ENCODE assay signal across 8 mouse cellular contexts in the genomic region with DNA sequence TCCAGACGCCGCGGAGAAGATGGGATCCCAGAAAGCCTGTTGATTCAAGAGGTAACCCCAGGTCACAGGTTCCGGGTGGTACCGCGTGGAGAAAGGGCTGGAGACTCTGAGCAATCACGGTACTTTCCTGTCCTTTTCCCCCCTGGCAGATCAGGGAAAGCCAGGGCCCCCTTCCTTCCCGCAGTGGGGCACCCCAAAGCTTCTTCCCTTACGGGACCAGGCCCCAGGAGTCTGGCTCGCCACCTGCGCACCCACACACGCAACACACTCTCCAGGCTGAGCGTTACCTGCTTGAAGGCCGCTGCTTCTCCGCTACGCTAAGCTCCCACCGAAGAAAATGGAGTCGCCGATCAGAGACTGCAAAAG. TPM values are rescaled to one million over a fixed set of nuclear protein-coding genes. Genes with fewer than 3 reads are reported as not detected.
DNase-seq lines count a peak whose midpoint lies in the region; ATAC-seq and TF ChIP-seq lines count a peak whose summit lies in the region.

No protein-coding gene starts in this region.

- 0 out of 2 replicates have a peak, but pooled peaks have one; percentile 20 for TF ChIP-seq CTCF in heart, adult 2 months (IDR thresholded peaks at IDR 0.05)
- TF ChIP-seq CTCF in CH12.LX (conservative IDR thresholded peaks at IDR 0.05 in 1 of 2, IDR thresholded peaks at IDR 0.05 in 1 of 2; ENCODE audit: low read depth in 2 of 2, low read length in 2 of 2) = no peak
- TF ChIP-seq CTCF in liver, embryonic 14.5 days (IDR thresholded peaks at IDR 0.05; ENCODE audit: low read depth) = peak; percentile 19; the same call in 1 of the 2 replicates

- in situ Hi-C loops in CH12.LX (cut with MboI; ENCODE audit: low pct_ligation_motif_present, low pct_unique_long_range_greater_than_20kb, low sequenced_read_pairs) = no loop called here

- no peaks in the 10 kb centered on the region for H3K9me3 ChIP-seq in CH12.LX (replicated peaks; ENCODE audit: low read length)
- H3K9me3 ChIP-seq in forebrain, embryonic 11.5 days (ENCODE audit: control insufficient read depth, low read length) = no peaks in the 10 kb centered on the region
- no peaks in the 10 kb centered on the region for H3K9me3 ChIP-seq in liver, embryonic 14.5 days (ENCODE audit: control insufficient read depth, low read length)

- TF ChIP-seq EP300 in heart, adult 2 months (IDR thresholded peaks at IDR 0.05; ENCODE audit: insufficient read depth, low read depth, low read length) = no peak
- TF ChIP-seq EP300 in CH12.LX (IDR thresholded peaks at IDR 0.05; ENCODE audit: low read length) = no peak
- TF ChIP-seq EP300 in liver, embryonic 14.5 days (IDR thresholded peaks at IDR 0.05; ENCODE audit: low read depth) = no peak

- peak overlapping the region; percentile 97; the same call in 1 of the 2 replicates for H3K4me2 ChIP-seq in CH12.LX (ENCODE audit: insufficient read depth, low read depth, poor library complexity, severe bottlenecking)
- peak overlapping the region; percentile 84 for H3K4me2 ChIP-seq in forebrain, embryonic 11.5 days (ENCODE audit: low read depth, low read length, severe bottlenecking)
- H3K4me2 ChIP-seq in liver, embryonic 14.5 days (ENCODE audit: low read depth) = peak overlapping the region; percentile 86

- peak overlapping the region; percentile 83 for H3K9ac ChIP-seq in heart, adult 2 months (ENCODE audit: low read depth, low read length)
- peak overlapping the region; percentile 97 for H3K9ac ChIP-seq in CH12.LX (ENCODE audit: insufficient read depth, low read depth)
- peak overlapping the region; percentile 87 for H3K9ac ChIP-seq in forebrain, embryonic 11.5 days (ENCODE audit: low read length)
- H3K9ac ChIP-seq in liver, embryonic 14.5 days (replicated peaks) = peak overlapping the region; percentile 84

- dilution Hi-C loops in CH12.LX (cut with MboI; ENCODE audit: extremely low pct_ligation_motif_present, extremely low pct_unique_long_range_greater_than_20kb, low sequenced_read_pairs) = no loop called here

- peaks cover 5% of the 10 kb centered on the region for H3K4me1 ChIP-seq in heart, adult 2 months (ENCODE audit: control insufficient read depth, insufficient read depth, low read length)
- H3K4me1 ChIP-seq in CH12.LX (ENCODE audit: control insufficient read depth in 1 of 2, insufficient read depth in 2 of 2) = peaks cover 4 to 51% of the 10 kb centered on the region in 2 experiments
- peaks cover 2% of the 10 kb centered on the region; the same call in 1 of the 2 replicates for H3K4me1 ChIP-seq in forebrain, embryonic 11.5 days (replicated peaks; ENCODE audit: control insufficient read depth, insufficient read depth, low read length)
- peaks cover 15 to 17% of the 10 kb centered on the region in 2 experiments for H3K4me1 ChIP-seq in liver, embryonic 14.5 days (replicated peaks; ENCODE audit: control insufficient read depth in 2 of 2, insufficient read depth in 2 of 2, low read length in 1 of 2)

- H3K36me3 ChIP-seq in heart, adult 2 months (ENCODE audit: control insufficient read depth, insufficient read depth, low read length) = peaks cover 9% of the 10 kb centered on the region; the same call in 1 of the 2 replicates
- H3K36me3 ChIP-seq in CH12.LX (replicated peaks in 1 of 2; ENCODE audit: control insufficient read depth in 1 of 2, insufficient read depth in 1 of 2, low read length in 1 of 2) = peaks cover 14 to 41% of the 10 kb centered on the region in 2 experiments
- H3K36me3 ChIP-seq in forebrain, embryonic 11.5 days (ENCODE audit: control insufficient read depth, insufficient read depth, low read length) = peaks cover 3% of the 10 kb centered on the region
- H3K36me3 ChIP-seq in liver, embryonic 14.5 days (replicated peaks; ENCODE audit: control insufficient read depth, insufficient read depth, low read depth) = peaks cover 6% of the 10 kb centered on the region

- no peak for TF ChIP-seq RAD21 in CH12.LX (IDR thresholded peaks at IDR 0.05; ENCODE audit: low read depth, low read length)

- H3K79me2 ChIP-seq in heart, adult 2 months (replicated peaks; ENCODE audit: control insufficient read depth, insufficient read depth, low read length) = peaks cover 3% of the 10 kb centered on the region
- H3K79me2 ChIP-seq in CH12.LX (replicated peaks; ENCODE audit: control insufficient read depth, extremely low read depth, insufficient read depth, poor library complexity, severe bottlenecking) = peaks cover 92% of the 10 kb centered on the region

- no peaks in the 10 kb centered on the region for H3K27me3 ChIP-seq in heart, adult 2 months (ENCODE audit: control insufficient read depth, insufficient read depth, low read length)
- H3K27me3 ChIP-seq in CH12.LX (replicated peaks) = no peaks in the 10 kb centered on the region
- no peaks in the 10 kb centered on the region for H3K27me3 ChIP-seq in forebrain, embryonic 11.5 days (ENCODE audit: control insufficient read depth, insufficient read depth, low read length)
- no peaks in the 10 kb centered on the region for H3K27me3 ChIP-seq in liver, embryonic 14.5 days (ENCODE audit: control insufficient read depth, insufficient read depth, low read length)

- WGBS in heart, adult 2 months = 1% methylated on average over 19 of the region's 19 CpGs
- under 1% methylated on average over 19 of the region's 19 CpGs for WGBS in forebrain, embryonic 11.5 days
- WGBS in liver, embryonic 14.5 days (ENCODE audit: insufficient replicate concordance) = under 1% methylated on average over 19 of the region's 19 CpGs

- peak overlapping the region; percentile 92 for H3K27ac ChIP-seq in heart, adult 2 months
- H3K27ac ChIP-seq in CH12.LX (ENCODE audit: insufficient read depth, low read depth) = peak overlapping the region; percentile 97
- 0 out of 2 replicates have a peak overlapping the region, but pooled peaks have one; percentile 65 for H3K27ac ChIP-seq in forebrain, embryonic 11.5 days (ENCODE audit: low read depth, low read length)
- peak overlapping the region; percentile 88 for H3K27ac ChIP-seq in liver, embryonic 14.5 days

- peak overlapping the region; percentile 81 for H3K4me3 ChIP-seq in heart, adult 2 months
- peak overlapping the region; percentile 91 to 98 (median 97) for H3K4me3 ChIP-seq in CH12.LX (replicated peaks in 1 of 3; ENCODE audit: low read depth in 2 of 3, low read length in 2 of 3, poor library complexity in 1 of 3)
- peak overlapping the region; percentile 97 for H3K4me3 ChIP-seq in forebrain, embryonic 11.5 days (ENCODE audit: low read depth, low read length)
- H3K4me3 ChIP-seq in liver, embryonic 14.5 days (ENCODE audit: insufficient read depth in 1 of 2, low read depth in 2 of 2, low read length in 2 of 2) = peak overlapping the region; percentile 76 to 95

- ATAC-seq in forebrain, embryonic 11.5 days (replicated peaks; ENCODE audit: low FRiP score) = peak; percentile 55
- ATAC-seq in liver, embryonic 14.5 days (ENCODE audit: insufficient read depth) = peak; percentile 20; the same call in 1 of the 2 replicates

- TF ChIP-seq POLR2A in heart, adult 2 months (IDR thresholded peaks at IDR 0.05; ENCODE audit: insufficient read depth, low read depth, low read length) = no peak
- TF ChIP-seq POLR2A in CH12.LX (IDR thresholded peaks at IDR 0.05; ENCODE audit: low read depth, low read length) = no peak

- no peak for DNase-seq in heart, adult 2 months
- DNase-seq in heart, postnatal 14 days = no peak
- DNase-seq in CH12.LX (ENCODE audit: extremely low read depth) = no peak
- DNase-seq in forebrain, embryonic 11.5 days (ENCODE audit: low spot score) = no peak
- no peak for DNase-seq in liver, embryonic 14.5 days (ENCODE audit: low read depth in 3 of 3, low spot score in 3 of 3)
- DNase-seq in layer of hippocampus, postnatal 25 days (ENCODE audit: extremely low spot score in 1 of 2, low spot score in 1 of 2) = no peak
- DNase-seq in spleen, postnatal 4 days (ENCODE audit: low spot score in 2 of 2) = no peak
- no peak for DNase-seq in thymus, postnatal 25 days

- intact Hi-C loops in heart, adult 2 months (cut with DNase I) = no loop called here
- intact Hi-C loops in heart, postnatal 14 days (cut with DNase I) = no loop called here

RNA-seq across cellular contexts. Expression of a gene that starts 0.3 kb away (rescaled TPM):
- 10 to 100 TPM; 46.5 to 52.5 TPM for total RNA-seq in heart, adult 2 months (2021)
- 71.9 and 91.9 TPM in 2 replicates for polyA plus RNA-seq in heart, adult 2 months (2012; rRNA removed)
- 10 to 100 TPM; 49.8 to 51.3 TPM for total RNA-seq in heart, postnatal 14 days (2021)
- total RNA-seq in CH12.LX (2012; rRNA removed) (95.4 and 119 TPM in 2 replicates), CH12.LX (2014; rRNA removed) (89.1 and 93.0 TPM in 2 replicates)
- 61.4 and 62.8 TPM in 2 replicates for polyA plus RNA-seq in CH12.LX (2012; ENCODE audit: insufficient read length, low read depth)
- polyA plus RNA-seq in forebrain, embryonic 11.5 days (2014; fragmentation: Nextera tagmentation; extraction: Ambion mirVana) = 41.0 and 52.3 TPM in 2 replicates
- polyA plus RNA-seq in liver, embryonic 14.5 days (2012; rRNA removed) = 31.6 and 34.3 TPM in 2 replicates
- 30.7 and 30.8 TPM in 2 replicates for polyA plus RNA-seq in liver, embryonic 14.5 days (2014; fragmentation: Nextera tagmentation; extraction: Ambion mirVana)
- 10 to 100 TPM; 61.1 to 69.4 TPM for total RNA-seq in layer of hippocampus, postnatal 25 days (2021)

RNA-seq across cellular contexts. Expression of a gene that starts 0.5 kb away (rescaled TPM):
- total RNA-seq in heart, adult 2 months (2021) = 10 to 100 TPM; 29.5 to 32.1 TPM
- polyA plus RNA-seq in heart, adult 2 months (2012; rRNA removed) = 12.2 and 13.1 TPM in 2 replicates
- total RNA-seq in heart, postnatal 14 days (2021) = 10 to 100 TPM; 29.6 to 31.7 TPM
- total RNA-seq in CH12.LX (2012; rRNA removed) (65.5 and 71.0 TPM in 2 replicates), CH12.LX (2014; rRNA removed) (29.7 and 30.4 TPM in 2 replicates)
- polyA plus RNA-seq in CH12.LX (2012; ENCODE audit: insufficient read length, low read depth) = 99.9 and 104 TPM in 2 replicates
- polyA plus RNA-seq in forebrain, embryonic 11.5 days (2014; fragmentation: Nextera tagmentation; extraction: Ambion mirVana) = 33.7 and 34.0 TPM in 2 replicates
- 7.4 and 8.4 TPM in 2 replicates for polyA plus RNA-seq in liver, embryonic 14.5 days (2012; rRNA removed)
- polyA plus RNA-seq in liver, embryonic 14.5 days (2014; fragmentation: Nextera tagmentation; extraction: Ambion mirVana) = 7.4 and 7.8 TPM in 2 replicates
- 100 to 1,000 TPM; 110 to 123 TPM for total RNA-seq in layer of hippocampus, postnatal 25 days (2021)

RNA-seq across cellular contexts. Expression of a gene that starts 16.3 kb away (rescaled TPM):
- 100 to 1,000 TPM; 173 to 209 TPM for total RNA-seq in heart, adult 2 months (2021)
- polyA plus RNA-seq in heart, adult 2 months (2012; rRNA removed) = 74.7 and 141 TPM in 2 replicates
- 100 to 1,000 TPM; 184 to 186 TPM for total RNA-seq in heart, postnatal 14 days (2021)
- total RNA-seq in CH12.LX (2012; rRNA removed) (89.3 and 108 TPM in 2 replicates), CH12.LX (2014; rRNA removed) (55.8 and 58.9 TPM in 2 replicates)
- polyA plus RNA-seq in CH12.LX (2012; ENCODE audit: insufficient read length, low read depth) = 96.9 and 97.9 TPM in 2 replicates
- polyA plus RNA-seq in forebrain, embryonic 11.5 days (2014; fragmentation: Nextera tagmentation; extraction: Ambion mirVana) = 75.1 and 84.6 TPM in 2 replicates
- polyA plus RNA-seq in liver, embryonic 14.5 days (2012; rRNA removed) = 17.3 and 20.5 TPM in 2 replicates
- polyA plus RNA-seq in liver, embryonic 14.5 days (2014; fragmentation: Nextera tagmentation; extraction: Ambion mirVana) = 26.5 and 32.8 TPM in 2 replicates
- 100 to 1,000 TPM; 193 to 209 TPM for total RNA-seq in layer of hippocampus, postnatal 25 days (2021)

RNA-seq across cellular contexts. Expression of a gene that starts 45.4 kb away (rescaled TPM):
- under 1 TPM; 0.65 to 0.75 TPM for total RNA-seq in heart, adult 2 months (2021)
- 0.37 and 0.88 TPM in 2 replicates for polyA plus RNA-seq in heart, adult 2 months (2012; rRNA removed)
- total RNA-seq in heart, postnatal 14 days (2021) = 1 to 10 TPM in 1 of 2 experiments, under 1 TPM in 1; 0.90 to 1.9 TPM
- total RNA-seq in CH12.LX (2012; rRNA removed) (1.1 and 1.3 TPM in 2 replicates), CH12.LX (2014; rRNA removed) (0.70 and 0.81 TPM in 2 replicates)
- polyA plus RNA-seq in CH12.LX (2012; ENCODE audit: insufficient read length, low read depth) = 1.3 and 1.4 TPM in 2 replicates
- polyA plus RNA-seq in forebrain, embryonic 11.5 days (2014; fragmentation: Nextera tagmentation; extraction: Ambion mirVana) = 0.21 and 0.87 TPM in 2 replicates
- 0.17 and 0.25 TPM in 2 replicates for polyA plus RNA-seq in liver, embryonic 14.5 days (2012; rRNA removed)
- polyA plus RNA-seq in liver, embryonic 14.5 days (2014; fragmentation: Nextera tagmentation; extraction: Ambion mirVana) = 0.06 TPM in 1 of 2 replicates, not detected in the other
- total RNA-seq in layer of hippocampus, postnatal 25 days (2021) = 1 to 10 TPM; 4.0 to 5.6 TPM

RNA-seq across cellular contexts. Expression of a gene that starts 52.1 kb away (rescaled TPM):
- under 1 TPM; 0.70 to 0.75 TPM for total RNA-seq in heart, adult 2 months (2021)
- polyA plus RNA-seq in heart, adult 2 months (2012; rRNA removed) = 0.26 and 0.80 TPM in 2 replicates
- total RNA-seq in heart, postnatal 14 days (2021) = 1 to 10 TPM in 1 of 2 experiments, under 1 TPM in 1; 0.76 to 2.6 TPM
- total RNA-seq in CH12.LX (2012; rRNA removed) (0.21 TPM in 1 of 2 replicates, not detected in the other), CH12.LX (2014; rRNA removed) (not detected in 2 replicates)
- polyA plus RNA-seq in CH12.LX (2012; ENCODE audit: insufficient read length, low read depth) = 0.40 and 0.46 TPM in 2 replicates
- 1.4 and 1.6 TPM in 2 replicates for polyA plus RNA-seq in forebrain, embryonic 11.5 days (2014; fragmentation: Nextera tagmentation; extraction: Ambion mirVana)
- 0.08 and 0.16 TPM in 2 replicates for polyA plus RNA-seq in liver, embryonic 14.5 days (2012; rRNA removed)
- 0.23 TPM in 1 of 2 replicates, not detected in the other for polyA plus RNA-seq in liver, embryonic 14.5 days (2014; fragmentation: Nextera tagmentation; extraction: Ambion mirVana)
- 1 to 10 TPM; 5.0 to 5.4 TPM for total RNA-seq in layer of hippocampus, postnatal 25 days (2021)

Comparison
In these comparisons a context has a peak if more than half of its experiments do, and no peak if none do; other contexts are left out.
1. CTCF ChIP-seq: peak in heart, adult 2 months (single experiment) and liver, embryonic 14.5 days (single experiment); none in CH12.LX (0 of 2).
2. Peak in every context shown above with its lines, with median percentiles within 50 percentile points of each other: H3K27ac ChIP-seq, H3K4me3 ChIP-seq, H3K9ac ChIP-seq and H3K4me2 ChIP-seq.